Mouse (Mus musculus) lung, embryonic 16.5 days (tissue): Measurements from ENCODE around the gene 2010109A12Rik. TPM values are rescaled to one million over a fixed set of nuclear protein-coding genes. Genes with fewer than 3 reads are reported as not detected.

Experiments
- ATAC-seq: fragments of 200-750 bp; cut with Nextera tagmentation; 2 replicates; pipeline ENCODE4 v1.8.0; 2017; ENCODE audit warnings: low read depth, mild to moderate bottlenecking, moderate library complexity
- H3K27ac ChIP-seq: fragments of 300-500 bp; sonication (generic); 2 replicates; pipeline ENCODE4 v1.5.1; 2014; ENCODE audit warnings: mild to moderate bottlenecking, control low read depth, low read length
- H3K27me3 ChIP-seq: fragments of 300-500 bp; sonication (generic); 2 replicates; pipeline ENCODE4 v1.6.1; 2014; ENCODE audit warnings: low read depth, low read length, mixed read lengths; ENCODE audit not compliant: control insufficient read depth, insufficient read depth
- H3K36me3 ChIP-seq: fragments of 300-500 bp; sonication (generic); 2 replicates; pipeline ENCODE4 v1.6.1; 2014; ENCODE audit warnings: low read length; ENCODE audit not compliant: control insufficient read depth, insufficient read depth
- H3K4me1 ChIP-seq: fragments of 300-500 bp; sonication (generic); replicated peaks from 2 replicates; pipeline ENCODE4 v1.6.1; 2014; ENCODE audit warnings: low read length, mixed read lengths; ENCODE audit not compliant: control insufficient read depth, insufficient read depth
- H3K4me2 ChIP-seq: fragments of 300-500 bp; sonication (generic); 2 replicates; pipeline ENCODE4 v1.6.1; 2014; ENCODE audit warnings: low read depth, low read length, control low read depth
- H3K4me3 ChIP-seq: fragments of 300-500 bp; sonication (generic); 2 replicates; pipeline ENCODE4 v1.5.1; 2014; ENCODE audit warnings: mild to moderate bottlenecking, low read length, control low read depth
- H3K9ac ChIP-seq: fragments of 300-500 bp; sonication (generic); 2 replicates; pipeline ENCODE4 v1.6.1; 2014; ENCODE audit warnings: low read length, control low read depth
- H3K9me3 ChIP-seq: fragments of 300-500 bp; sonication (generic); 2 replicates; pipeline ENCODE4 v1.6.1; 2016; ENCODE audit warnings: low read length; ENCODE audit not compliant: control insufficient read depth
- WGBS: fragments of 180-500 bp; shearing (Covaris S2); extraction: QIAGEN DNeasy Blood & Tissue Kit; methylation state at CpG from one replicate; pipeline ENCODE4 v1.1.7; 2014; 5-methylcytosine and 5-hydroxymethylcytosine counted together
- polyA plus RNA-seq: library from polyadenylated mRNA; unstranded; fragments of >200 nt; fragmentation: Nextera tagmentation; extraction: Ambion mirVana; gene quantifications from 2 replicates; pipeline ENCODE4 v1.2.1, GENCODE M21; 2015

The 2010109A12Rik gene
- 1.9 and 3.5 TPM in 2 replicates for polyA plus RNA-seq

- no peaks in the 10 kb centered on the region for H3K9me3 ChIP-seq
- WGBS = under 1% methylated on average over 79 of the region's 79 CpGs
- H3K4me3 ChIP-seq = peak within 1 kb of the TSS; percentile 88
- H3K27me3 ChIP-seq = no peaks in the 10 kb centered on the region
- H3K9ac ChIP-seq = peak within 1 kb of the TSS; percentile 97
- H3K4me1 ChIP-seq = peaks cover 10% of the 10 kb centered on the region
- H3K36me3 ChIP-seq = peaks cover 2% of the 10 kb centered on the region; the same call in 1 of the 2 replicates
- H3K4me2 ChIP-seq = peak within 1 kb of the TSS; percentile 86
- peak within 1 kb of the TSS; percentile 97 for H3K27ac ChIP-seq
- ATAC-seq = peak; percentile 97
Measured at GRCm38 (mm10) chr5:93206109-93207005, at the start of gene 2010109A12Rik, which contains the start of gene Ccni. Gene 2010109A12Rik, plus strand, starts transcription at chr5:93206518. Gene Ccni, minus strand, starts transcription at chr5:93206495.

- H3K36me3 ChIP-seq = peaks cover 57% of the 10 kb centered on the region
- no peak overlapping the region for H3K4me3 ChIP-seq
- H3K4me1 ChIP-seq = no peaks in the 10 kb centered on the region
- WGBS = 74% methylated on average over 3 of the region's 3 CpGs
- no peak overlapping the region for H3K4me2 ChIP-seq
- H3K27ac ChIP-seq = no peak overlapping the region
- no peaks in the 10 kb centered on the region for H3K9me3 ChIP-seq
- ATAC-seq = 0 out of 2 replicates have a peak, but pooled peaks have one; percentile 8
- H3K9ac ChIP-seq = no peak overlapping the region
- no peaks in the 10 kb centered on the region for H3K27me3 ChIP-seq
Measured at GRCm38 (mm10) chr5:93163541-93163940, 42.8 kb upstream of the 2010109A12Rik start.

- no peak overlapping the region for H3K9ac ChIP-seq
- no peak overlapping the region for H3K4me2 ChIP-seq
- no peak for ATAC-seq
- no peaks in the 10 kb centered on the region for H3K9me3 ChIP-seq
- peaks cover 50% of the 10 kb centered on the region for H3K36me3 ChIP-seq
- H3K27ac ChIP-seq = no peak overlapping the region
- H3K27me3 ChIP-seq = no peaks in the 10 kb centered on the region
- no peaks in the 10 kb centered on the region for H3K4me1 ChIP-seq
- H3K4me3 ChIP-seq = no peak overlapping the region
- WGBS = 92% methylated on average over 11 of the region's 11 CpGs
Measured at GRCm38 (mm10) chr5:93167919-93168516, 38.3 kb upstream of the 2010109A12Rik start.

- no peak for ATAC-seq
- Histone ChIP-seq H3K9me3 (no peaks in the 10 kb centered on the region), H3K4me2 (no peak overlapping the region), H3K4me1 (no peaks in the 10 kb centered on the region), H3K4me3 (no peak overlapping the region), H3K9ac (no peak overlapping the region), H3K36me3 (peaks cover 50% of the 10 kb centered on the region), H3K27ac (no peak overlapping the region), H3K27me3 (no peaks in the 10 kb centered on the region)
- WGBS = 89% methylated on average over 6 of the region's 6 CpGs
Measured at GRCm38 (mm10) chr5:93168654-93169053, 37.7 kb upstream of the 2010109A12Rik start.

DNA sequence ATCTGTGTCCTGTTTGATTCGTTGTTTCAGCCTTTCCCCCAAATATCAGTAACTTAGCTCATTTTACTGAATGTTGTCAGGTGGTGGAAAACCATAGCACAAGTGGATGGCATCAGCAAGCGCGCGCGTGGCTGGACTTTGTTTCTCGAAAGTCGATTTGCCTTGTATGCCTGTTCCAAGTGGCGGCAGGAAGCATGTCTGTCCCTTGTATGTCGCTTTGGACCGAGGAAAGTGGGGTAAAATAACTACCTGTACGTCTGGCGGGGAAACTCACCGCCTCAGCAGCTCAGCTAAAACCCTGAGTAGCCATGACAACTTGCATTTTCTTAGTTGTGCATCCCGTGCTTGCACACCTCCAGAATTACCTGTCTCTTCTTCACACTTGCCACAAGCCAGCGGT, 34.9 kb upstream of the 2010109A12Rik start:
- 95% methylated on average over 15 of the region's 15 CpGs for WGBS
- Histone ChIP-seq H3K4me2 (no peak overlapping the region), H3K9ac (no peak overlapping the region), H3K4me1 (no peaks in the 10 kb centered on the region), H3K4me3 (no peak overlapping the region), H3K9me3 (no peaks in the 10 kb centered on the region), H3K36me3 (peaks cover 33% of the 10 kb centered on the region), H3K27me3 (no peaks in the 10 kb centered on the region), H3K27ac (no peak overlapping the region)
- no peak for ATAC-seq

DNA sequence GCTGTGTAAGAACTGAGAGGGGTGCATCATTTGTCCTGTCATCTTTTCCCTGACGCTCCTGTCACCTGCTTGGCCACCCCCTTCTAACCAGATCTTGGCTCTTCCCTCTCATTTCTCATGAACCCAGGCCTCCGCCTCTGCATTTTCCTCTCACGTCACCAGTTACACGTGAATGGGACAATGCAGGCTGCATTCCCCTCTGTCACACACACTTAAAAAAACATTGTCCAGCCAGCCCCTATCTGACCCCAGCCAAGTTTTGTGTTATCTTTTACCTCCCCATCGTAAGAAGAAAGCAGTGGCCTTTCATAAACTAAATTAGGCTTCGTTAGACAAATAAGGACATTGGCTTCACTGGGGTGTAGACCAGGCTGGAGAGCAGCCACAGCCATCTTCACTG, 33.8 kb upstream of the 2010109A12Rik start:
- Histone ChIP-seq H3K36me3 (peaks cover 27% of the 10 kb centered on the region), H3K27ac (no peak overlapping the region), H3K27me3 (no peaks in the 10 kb centered on the region), H3K9ac (no peak overlapping the region), H3K9me3 (no peaks in the 10 kb centered on the region), H3K4me2 (no peak overlapping the region), H3K4me3 (no peak overlapping the region), H3K4me1 (no peaks in the 10 kb centered on the region)
- ATAC-seq = no peak
- WGBS = 77% methylated on average over 6 of the region's 6 CpGs

DNA sequence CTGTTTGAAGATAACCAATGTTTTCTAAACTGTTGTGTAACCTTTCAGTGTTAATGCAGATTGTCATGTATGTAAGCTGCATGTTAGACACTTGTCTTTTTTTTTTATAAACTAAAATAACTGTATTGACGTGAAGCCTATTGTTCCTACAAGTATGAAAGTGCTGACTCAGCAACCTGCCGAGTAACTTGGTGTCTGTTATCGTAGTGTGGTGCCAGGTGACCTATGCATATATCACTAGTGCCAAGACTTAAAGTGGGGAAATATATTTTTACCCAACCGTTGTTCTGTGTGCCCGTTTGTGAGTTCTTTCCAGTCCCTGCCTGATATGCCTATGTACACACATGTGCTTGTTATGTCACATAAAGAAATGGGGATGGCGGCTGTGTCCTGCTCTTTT, 31.6 kb upstream of the 2010109A12Rik start:
- Histone ChIP-seq H3K9ac (no peak overlapping the region), H3K36me3 (peaks cover 22% of the 10 kb centered on the region), H3K27ac (no peak overlapping the region), H3K4me3 (no peak overlapping the region), H3K4me1 (no peaks in the 10 kb centered on the region), H3K4me2 (no peak overlapping the region), H3K9me3 (no peaks in the 10 kb centered on the region), H3K27me3 (no peaks in the 10 kb centered on the region)
- 75% methylated on average over 6 of the region's 6 CpGs for WGBS
- ATAC-seq = no peak

DNA sequence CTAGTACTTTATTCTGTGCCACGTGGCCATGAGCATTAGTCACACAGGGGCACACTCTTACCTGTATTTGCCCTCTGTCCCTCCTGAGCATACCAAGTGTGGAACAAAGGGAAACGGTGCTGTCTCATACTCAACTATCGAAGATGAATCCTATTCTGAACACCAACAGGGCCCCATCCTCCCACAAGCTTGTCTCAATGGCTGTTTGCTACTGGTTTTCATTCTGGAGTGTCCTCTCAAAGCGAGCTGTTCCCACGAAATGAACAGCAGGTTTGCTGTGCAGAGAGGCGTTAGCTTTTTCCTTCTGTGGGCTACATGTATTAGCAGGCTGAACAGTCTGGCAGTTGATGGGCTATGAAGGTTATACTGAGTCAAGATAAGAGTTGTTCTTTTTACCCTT, 27.7 kb upstream of the 2010109A12Rik start:
- ATAC-seq = no peak
- no peaks in the 10 kb centered on the region for H3K27me3 ChIP-seq
- H3K9me3 ChIP-seq = no peaks in the 10 kb centered on the region
- H3K4me3 ChIP-seq = no peak overlapping the region
- WGBS = 65% methylated on average over 6 of the region's 6 CpGs
- peaks cover 13% of the 10 kb centered on the region for H3K36me3 ChIP-seq
- no peaks in the 10 kb centered on the region for H3K4me1 ChIP-seq
- no peak overlapping the region for H3K4me2 ChIP-seq
- no peak overlapping the region for H3K9ac ChIP-seq
- H3K27ac ChIP-seq = no peak overlapping the region

GRCm38 (mm10) chr5:93180252-93180651, 26.1 kb upstream of the 2010109A12Rik start:
- Histone ChIP-seq H3K27ac (no peak overlapping the region), H3K36me3 (peaks cover 18% of the 10 kb centered on the region)
- peak; percentile 53; the same call in 1 of the 2 replicates for ATAC-seq

More at GRCm38 (mm10) chr5:93180252-93180651, 26.1 kb upstream of the 2010109A12Rik start:
- Histone ChIP-seq H3K4me3 (no peak overlapping the region), H3K9ac (no peak overlapping the region), H3K27me3 (no peaks in the 10 kb centered on the region), H3K9me3 (no peaks in the 10 kb centered on the region), H3K4me1 (no peaks in the 10 kb centered on the region), H3K4me2 (no peak overlapping the region)
- 56% methylated on average over 2 of the region's 2 CpGs for WGBS
